Mouse (Mus musculus): ENCODE measurements around the gene Kcnt2.

Gene Kcnt2

DNA sequence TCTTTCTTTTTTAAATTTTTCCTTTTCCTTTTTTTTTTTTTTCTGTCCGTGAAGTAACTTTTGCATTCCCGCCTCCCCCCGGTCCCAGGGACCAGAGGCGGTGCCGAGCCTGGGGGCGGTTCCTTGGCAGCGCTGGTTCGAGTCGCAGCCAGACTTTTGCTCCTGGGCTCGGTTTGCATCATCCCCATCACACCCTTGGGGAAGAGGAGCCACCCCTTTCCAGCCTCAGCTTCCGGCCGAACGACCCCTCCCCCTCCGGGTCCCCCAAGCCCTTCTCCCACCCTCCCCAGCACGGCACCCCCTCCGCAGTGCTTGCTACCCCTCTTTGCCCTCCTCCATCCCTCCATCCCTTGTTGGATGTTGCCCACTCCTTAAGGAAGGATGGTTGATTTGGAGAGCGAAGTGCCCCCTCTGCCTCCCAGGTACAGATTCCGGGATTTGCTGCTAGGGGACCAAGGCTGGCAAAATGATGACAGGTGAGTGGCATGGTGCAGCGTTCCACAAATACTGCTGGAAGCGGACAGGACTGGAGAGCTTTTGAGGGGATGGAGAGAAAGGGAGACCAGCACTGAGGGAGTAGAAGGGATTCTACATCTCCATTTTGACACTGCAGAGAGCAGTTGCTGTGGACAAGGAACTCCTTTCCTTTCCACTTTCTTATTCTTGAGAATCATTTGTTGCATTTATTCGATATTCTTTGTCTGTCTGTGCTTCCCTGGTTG is at the start of gene Kcnt2:
Kcnt2 (plus strand) TSS at position 283 of the 722 bp plus-strand sequence.
- DNase-seq (ENCODE audit: extremely low read depth, low read depth, low spot score) = no peak

- no peak for DNase-seq (ENCODE audit: extremely low read depth, low read depth, low spot score)
These were observed 40.6 kb upstream of the Kcnt2 start for GRCm38 (mm10) chr1:140205329-140205728.

- no peak for DNase-seq (ENCODE audit: extremely low read depth, low read depth, low spot score)
These were observed 20.7 kb upstream of the Kcnt2 start for GRCm38 (mm10) chr1:140225221-140225620.

- DNase-seq (ENCODE audit: extremely low read depth, low read depth, low spot score) = no peak
These were observed 19.3 kb upstream of the Kcnt2 start for GRCm38 (mm10) chr1:140226673-140227072.

DNA sequence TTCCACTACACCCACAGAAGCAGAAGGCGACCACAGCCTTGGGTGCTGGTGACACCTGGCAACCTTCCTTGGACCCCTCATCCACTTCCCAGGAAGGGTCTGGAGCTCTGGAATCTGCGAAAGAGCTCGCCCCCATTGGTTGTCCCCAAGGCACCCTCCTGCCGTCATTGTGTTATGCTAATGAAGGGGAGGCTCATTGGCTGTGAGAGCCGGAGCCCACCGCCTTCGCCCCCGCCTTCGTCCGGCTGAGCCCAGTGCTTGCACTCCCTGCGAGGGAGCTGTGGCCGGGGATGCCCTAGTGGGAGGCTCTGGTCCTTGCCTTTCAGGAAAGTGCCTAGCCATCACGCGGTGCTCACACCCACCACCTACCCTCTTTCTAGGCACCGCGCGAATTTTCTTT is 493 bp upstream of the Kcnt2 start:
- no peak for DNase-seq (ENCODE audit: extremely low read depth, low read depth, low spot score)

DNA sequence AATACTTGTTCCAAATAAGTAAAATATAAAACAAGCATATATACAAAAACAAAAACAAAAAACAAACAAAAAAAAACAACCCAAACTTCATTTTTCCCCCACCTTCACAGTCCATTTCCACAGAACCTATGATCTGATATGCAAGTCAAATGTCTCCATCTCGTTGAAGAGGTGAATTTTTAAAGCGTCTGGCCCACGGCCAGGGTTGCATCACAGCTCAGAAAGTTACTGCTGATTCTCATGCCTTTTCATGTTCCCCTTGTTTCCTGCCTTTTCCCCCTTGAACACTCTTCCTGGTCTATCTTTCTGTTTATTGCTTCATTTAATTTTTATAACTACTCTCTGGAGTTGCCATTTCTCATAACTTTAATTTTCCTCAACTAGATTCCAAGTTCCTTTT is 18.7 kb downstream of the Kcnt2 start:
- DNase-seq (ENCODE audit: extremely low read depth, low read depth, low spot score) = no peak

DNA sequence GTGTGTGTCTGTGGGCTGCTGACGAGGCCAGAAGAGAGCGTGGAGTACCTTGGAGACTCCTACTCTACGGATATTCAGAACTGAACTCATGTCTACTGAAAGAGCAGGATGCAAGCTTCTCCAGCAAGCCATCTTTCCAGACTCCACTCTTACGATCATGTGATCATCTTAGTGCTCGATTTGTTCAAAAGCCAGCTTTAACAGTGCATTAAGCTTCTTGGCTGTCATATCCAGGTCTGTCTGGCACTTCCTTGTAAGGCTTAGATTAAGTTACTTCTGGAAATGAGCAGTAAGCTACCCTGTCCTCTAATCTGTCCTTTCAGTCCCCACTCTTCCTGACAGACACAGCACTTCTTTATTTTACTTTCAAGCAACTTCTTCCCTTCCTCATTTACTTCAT is 20.1 kb downstream of the Kcnt2 start:
- DNase-seq (ENCODE audit: extremely low read depth, low read depth, low spot score) = no peak

GRCm38 (mm10) chr1:140266643-140267286 is 20.8 kb downstream of the Kcnt2 start:
- DNase-seq (ENCODE audit: extremely low read depth, low read depth, low spot score) = no peak

- DNase-seq (ENCODE audit: extremely low read depth, low read depth, low spot score) = no peak
These were observed 21.3 kb downstream of the Kcnt2 start for GRCm38 (mm10) chr1:140267288-140267687.

- DNase-seq (ENCODE audit: extremely low read depth, low read depth, low spot score) = no peak
These were observed 27.7 kb downstream of the Kcnt2 start for GRCm38 (mm10) chr1:140273624-140274023.

GRCm38 (mm10) chr1:140275813-140276212 is 29.9 kb downstream of the Kcnt2 start:
- DNase-seq (ENCODE audit: extremely low read depth, low read depth, low spot score) = no peak

- DNase-seq (ENCODE audit: extremely low read depth, low read depth, low spot score) = no peak
These were observed 47.2 kb downstream of the Kcnt2 start for GRCm38 (mm10) chr1:140293140-140293539.

- no peak for DNase-seq (ENCODE audit: extremely low read depth, low read depth, low spot score)
These were observed 49.5 kb downstream of the Kcnt2 start for GRCm38 (mm10) chr1:140295482-140295881.

GRCm38 (mm10) chr1:140304244-140304643 is 58.3 kb downstream of the Kcnt2 start:
- no peak for DNase-seq (ENCODE audit: extremely low read depth, low read depth, low spot score)

DNA sequence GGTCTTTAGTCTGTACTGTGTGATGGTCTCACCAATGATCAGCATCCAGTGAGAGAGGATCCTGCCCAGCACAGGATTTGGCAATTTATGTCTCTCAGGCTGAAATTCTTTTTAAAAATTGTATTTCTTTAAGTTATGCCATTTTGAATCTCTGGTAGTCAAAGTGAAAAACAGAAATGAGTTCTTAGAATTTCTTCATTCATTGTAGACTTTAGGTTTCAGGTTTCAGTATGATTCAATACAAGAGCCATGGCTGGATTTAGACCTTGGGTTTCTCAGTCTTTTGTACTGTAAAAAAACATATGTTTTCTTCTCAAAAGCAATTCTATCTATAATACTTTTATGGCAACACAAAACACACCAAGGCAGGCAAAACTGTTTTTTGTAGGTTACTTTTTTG is 59.4 kb downstream of the Kcnt2 start:
- DNase-seq (ENCODE audit: extremely low read depth, low read depth, low spot score) = no peak

GRCm38 (mm10) chr1:140306339-140306738 is 60.4 kb downstream of the Kcnt2 start:
- DNase-seq (ENCODE audit: extremely low read depth, low read depth, low spot score) = no peak

GRCm38 (mm10) chr1:140310739-140311138 is 64.8 kb downstream of the Kcnt2 start:
- DNase-seq (ENCODE audit: extremely low read depth, low read depth, low spot score) = no peak

DNA sequence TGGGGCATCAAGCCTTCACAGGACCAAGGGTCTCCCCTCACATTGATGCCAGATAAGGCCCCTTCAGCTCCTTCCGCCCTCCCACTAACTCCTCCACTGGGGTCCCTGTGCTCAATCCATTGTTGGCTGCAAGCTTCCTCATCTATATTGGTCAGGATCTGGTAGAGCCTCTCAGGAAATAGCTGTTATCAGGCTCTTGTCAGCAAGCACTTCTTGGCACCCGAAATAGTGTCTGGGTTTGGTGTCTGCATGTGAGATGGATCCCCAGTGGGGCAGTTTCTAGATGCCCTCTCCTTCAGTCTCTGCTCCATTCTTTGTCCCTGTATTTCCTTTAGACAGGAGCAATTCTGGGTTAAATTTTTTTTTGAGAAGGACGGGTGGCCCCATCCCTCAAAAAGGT is 79.1 kb downstream of the Kcnt2 start:
- no peak for DNase-seq (ENCODE audit: extremely low read depth, low read depth, low spot score)

DNA sequence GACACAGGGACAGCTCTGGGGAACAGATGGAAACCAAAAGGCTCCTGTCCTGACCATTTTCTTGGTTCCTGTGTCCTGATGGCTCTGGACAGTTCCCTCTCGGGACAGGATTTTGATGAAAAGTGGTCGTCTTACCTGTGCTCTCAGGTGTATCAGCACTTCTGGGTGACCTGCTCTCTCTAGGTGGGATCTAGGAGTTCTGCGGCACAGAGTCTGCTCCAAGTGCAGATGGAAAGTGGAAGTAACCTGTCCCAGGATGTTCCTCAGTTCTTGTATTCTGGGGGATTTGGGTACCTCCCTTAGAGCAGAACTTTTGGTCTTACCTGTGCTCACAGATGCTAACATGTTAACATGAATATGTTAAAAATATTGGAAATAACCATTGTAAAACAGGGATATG is 80.8 kb downstream of the Kcnt2 start:
- DNase-seq (ENCODE audit: extremely low read depth, low read depth, low spot score) = no peak

DNA sequence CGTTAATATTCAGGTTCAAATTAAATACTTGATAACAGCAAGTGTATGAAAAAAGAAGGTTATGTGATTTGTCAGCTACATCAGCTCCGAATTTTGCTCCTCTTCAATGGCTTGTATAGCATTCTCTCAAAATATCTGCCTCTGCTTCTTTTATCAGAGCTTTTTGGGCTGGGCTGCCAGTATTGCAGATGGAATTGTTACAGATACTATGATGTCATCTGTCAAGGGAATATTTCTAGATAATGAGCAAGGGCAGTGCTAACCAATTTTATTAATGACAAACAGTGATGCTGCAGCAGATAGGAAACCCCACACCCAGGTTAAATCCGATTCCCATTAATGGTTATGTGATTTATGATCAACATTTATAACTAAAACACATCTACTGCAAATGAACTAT is 87.7 kb downstream of the Kcnt2 start:
- DNase-seq (ENCODE audit: extremely low read depth, low read depth, low spot score) = no peak

DNA sequence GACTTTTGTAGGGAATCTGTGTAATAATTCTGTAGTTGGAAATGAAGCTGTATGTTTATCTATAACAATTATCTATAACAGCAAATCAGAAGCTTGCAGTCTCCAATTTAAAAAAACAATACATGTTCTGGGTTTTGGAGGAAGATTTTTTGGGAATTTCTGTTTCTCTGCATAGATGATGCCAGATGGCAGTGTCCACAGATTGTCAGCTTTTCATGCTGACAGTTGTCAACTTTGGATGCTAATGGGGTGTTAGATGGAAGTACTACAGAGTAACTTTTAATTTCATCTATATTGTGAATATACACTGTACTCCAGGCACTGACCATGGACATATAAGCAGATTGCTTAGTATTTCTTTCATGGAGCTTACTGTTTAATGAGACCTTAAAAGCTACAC is 92.5 kb downstream of the Kcnt2 start:
- no peak for DNase-seq (ENCODE audit: extremely low read depth, low read depth, low spot score)

DNA sequence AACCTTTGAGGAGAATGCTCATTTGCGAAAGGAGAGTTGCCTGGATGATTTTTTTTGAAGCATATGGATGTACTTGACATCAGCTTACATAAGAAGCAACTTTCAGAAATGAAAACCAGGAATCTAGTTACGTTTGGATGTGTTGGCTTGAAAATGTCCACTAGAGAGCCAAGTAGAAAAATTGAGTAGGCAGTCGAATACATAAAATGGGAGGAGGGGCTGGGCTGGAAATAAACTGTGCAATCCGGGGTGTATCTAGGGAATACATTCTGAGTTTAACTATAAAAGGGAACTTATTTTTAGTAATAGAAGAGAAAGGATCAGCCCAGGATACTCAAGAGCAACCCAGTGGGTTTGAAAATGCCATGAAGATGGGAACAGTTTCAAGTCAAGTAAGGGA is 93.4 kb downstream of the Kcnt2 start:
- no peak for DNase-seq (ENCODE audit: extremely low read depth, low read depth, low spot score)

DNA sequence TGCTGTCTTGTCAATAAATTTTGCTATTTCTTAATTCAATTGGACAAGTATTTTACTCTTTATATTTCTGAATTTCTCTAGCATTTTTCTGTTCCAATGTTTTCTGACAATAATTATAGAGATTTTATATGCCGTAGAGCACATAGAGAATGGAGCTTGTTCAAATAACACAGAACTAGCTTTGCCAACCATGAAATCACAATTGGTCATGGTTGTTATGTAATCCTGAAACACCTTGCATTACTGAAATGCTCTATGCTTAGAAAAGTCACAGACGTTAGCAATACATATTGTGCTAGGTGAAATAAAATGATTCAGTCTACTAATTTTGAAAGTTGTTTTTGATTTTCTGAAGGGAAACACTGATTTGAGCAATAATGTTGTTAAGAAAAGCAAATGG is 118.8 kb downstream of the Kcnt2 start:
- no peak for DNase-seq (ENCODE audit: extremely low read depth, low read depth, low spot score)
